ENCODE assay signal across 19 mouse cellular contexts in the genomic region with DNA sequence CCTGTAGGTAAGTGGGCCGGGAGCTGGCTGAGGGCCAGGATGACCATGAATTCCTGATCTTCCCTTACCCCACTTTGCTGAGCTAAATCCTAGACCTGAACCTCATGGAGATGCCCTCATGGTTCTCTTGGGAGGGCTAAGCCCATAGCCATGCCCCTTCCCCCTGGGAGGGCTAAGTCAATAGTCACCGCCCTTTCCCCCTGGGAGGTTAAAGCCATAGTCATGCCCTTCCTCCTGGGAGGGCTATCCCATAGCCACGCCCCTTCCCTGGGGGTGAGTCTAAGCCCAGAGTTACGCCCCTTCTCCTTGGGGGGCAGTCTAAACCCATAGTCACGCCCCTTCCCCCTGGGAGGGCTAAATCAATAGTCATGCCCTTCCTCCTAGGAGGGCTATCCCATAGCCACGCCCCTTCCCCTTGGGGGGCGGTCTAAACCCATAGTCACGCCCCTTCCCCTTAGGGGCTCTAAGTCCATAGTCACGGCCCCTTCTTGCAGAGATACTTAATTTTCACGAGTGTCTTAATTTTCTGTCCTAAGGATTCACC. TPM values are rescaled to one million over a fixed set of nuclear protein-coding genes. Genes with fewer than 3 reads are reported as not detected.
DNase-seq lines count a peak whose midpoint lies in the region; ATAC-seq and TF ChIP-seq lines count a peak whose summit lies in the region.
"Had no signal": no experiment of that assay in that cellular context is flagged by ENCODE, and none has a peak within 500 bp of the region (broad histone marks: within the 10 kb centered on the region; RNA-seq: fewer than 3 reads in every experiment).

No protein-coding gene starts in this region.

- no peak overlapping the region for H3K4me3 ChIP-seq in lung, embryonic 14.5 days (ENCODE audit: low read depth, low read length)
- no peak overlapping the region for H3K4me3 ChIP-seq in lung, adult 2 months (replicated peaks; ENCODE audit: extremely low read depth, low read depth, low read length)
- H3K4me3 ChIP-seq in MEL (ENCODE audit: control insufficient read depth in 1 of 2, insufficient read depth in 1 of 2, low read depth in 2 of 2, low read length in 2 of 2) = no peak overlapping the region
- no peak overlapping the region for H3K4me3 ChIP-seq in liver, embryonic 13.5 days (replicated peaks)
- H3K4me3 ChIP-seq: heart, embryonic 13.5 days; hindbrain, embryonic 13.5 days; neural tube, embryonic 13.5 days had no signal

- TF ChIP-seq EP300 in MEL (IDR thresholded peaks at IDR 0.05; ENCODE audit: low read depth in 1 of 2, low read length in 2 of 2) = no peak

- no peak for TF ChIP-seq RAD21 in MEL (IDR thresholded peaks at IDR 0.05; ENCODE audit: low read depth, low read length)

- no peak overlapping the region for H3K9ac ChIP-seq in lung, embryonic 14.5 days
- no peak overlapping the region for H3K9ac ChIP-seq in MEL (ENCODE audit: control insufficient read depth, low read depth, low read length, poor library complexity, severe bottlenecking)
- H3K9ac ChIP-seq in liver, embryonic 13.5 days = no peak overlapping the region
- H3K9ac ChIP-seq: hindbrain, embryonic 13.5 days; neural tube, embryonic 13.5 days had no signal

- peaks cover 4% of the 10 kb centered on the region; the same call in 1 of the 2 replicates for H3K4me1 ChIP-seq in lung, embryonic 14.5 days (ENCODE audit: insufficient read depth)
- H3K4me1 ChIP-seq in lung, adult 2 months (ENCODE audit: control insufficient read depth, insufficient read depth, low read length) = no peaks in the 10 kb centered on the region
- peaks cover 5 to 10% of the 10 kb centered on the region in 2 experiments for H3K4me1 ChIP-seq in MEL (ENCODE audit: control insufficient read depth in 1 of 2, insufficient read depth in 2 of 2, low read length in 2 of 2)
- peaks cover 6% of the 10 kb centered on the region for H3K4me1 ChIP-seq in liver, embryonic 13.5 days (replicated peaks)

- no peak for ATAC-seq in lung, embryonic 14.5 days (ENCODE audit: insufficient read depth)
- 0 out of 2 replicates have a peak, but pooled peaks have one; percentile 21 for ATAC-seq in liver, embryonic 13.5 days (ENCODE audit: low read depth)
- ATAC-seq: forebrain, embryonic 14.5 days had no signal

- TF ChIP-seq POLR2A in lung, adult 2 months (IDR thresholded peaks at IDR 0.05; ENCODE audit: borderline replicate concordance, extremely low read depth, low read depth, low read length) = no peak
- no peak for TF ChIP-seq POLR2A in MEL (IDR thresholded peaks at IDR 0.05; ENCODE audit: control insufficient read depth in 1 of 2, insufficient read depth in 1 of 2, low read depth in 1 of 2, low read length in 2 of 2, poor library complexity in 1 of 2)

- H3K36me3 ChIP-seq in lung, embryonic 14.5 days (ENCODE audit: insufficient read depth) = no peaks in the 10 kb centered on the region
- H3K36me3 ChIP-seq in MEL (ENCODE audit: control insufficient read depth in 1 of 2, insufficient read depth in 2 of 2, low read length in 2 of 2) = peaks cover 0 to 3% of the 10 kb centered on the region in 2 experiments; a peak in 2 of 4 replicates
- H3K36me3 ChIP-seq in liver, embryonic 13.5 days = no peaks in the 10 kb centered on the region
- H3K36me3 ChIP-seq: heart, embryonic 13.5 days; hindbrain, embryonic 13.5 days; neural tube, embryonic 13.5 days had no signal

- no peaks in the 10 kb centered on the region for H3K27me3 ChIP-seq in lung, embryonic 14.5 days (ENCODE audit: insufficient read depth, low read length)
- no peaks in the 10 kb centered on the region for H3K27me3 ChIP-seq in MEL (ENCODE audit: control insufficient read depth in 1 of 2, insufficient read depth in 2 of 2, low read length in 2 of 2)
- no peaks in the 10 kb centered on the region; the same call in 1 of the 2 replicates for H3K27me3 ChIP-seq in liver, embryonic 13.5 days
- H3K27me3 ChIP-seq: heart, embryonic 13.5 days; neural tube, embryonic 13.5 days had no signal

- no peak overlapping the region for H3K27ac ChIP-seq in lung, embryonic 14.5 days (ENCODE audit: low read depth)
- H3K27ac ChIP-seq in MEL (ENCODE audit: control insufficient read depth, low read depth, low read length) = no peak overlapping the region
- H3K27ac ChIP-seq in liver, embryonic 13.5 days = no peak overlapping the region
- H3K27ac ChIP-seq: heart, embryonic 13.5 days; hindbrain, embryonic 13.5 days; neural tube, embryonic 13.5 days had no signal

- WGBS in lung, embryonic 14.5 days = 37% methylated on average over 10 of the region's 10 CpGs
- 50% methylated on average over 10 of the region's 10 CpGs for WGBS in lung, adult 2 months
- 28% methylated on average over 10 of the region's 10 CpGs for WGBS in liver, embryonic 13.5 days (ENCODE audit: insufficient replicate concordance)

- no peak for TF ChIP-seq CTCF in lung, embryonic 14.5 days (IDR thresholded peaks at IDR 0.05; ENCODE audit: low read depth)
- TF ChIP-seq CTCF in lung, adult 2 months (IDR thresholded peaks at IDR 0.05; ENCODE audit: insufficient read depth, low read length) = no peak
- no peak for TF ChIP-seq CTCF in MEL (IDR thresholded peaks at IDR 0.05 in 2 of 3, conservative IDR thresholded peaks at IDR 0.05 in 1 of 3; ENCODE audit: control insufficient read depth in 1 of 3, insufficient read depth in 1 of 3, low read depth in 2 of 3, low read length in 3 of 3, poor library complexity in 1 of 3, severe bottlenecking in 1 of 3)

- H3K9me3 ChIP-seq in lung, embryonic 14.5 days (ENCODE audit: low read depth, low read length) = no peaks in the 10 kb centered on the region
- H3K9me3 ChIP-seq in MEL (replicated peaks; ENCODE audit: insufficient read depth, low read length) = no peaks in the 10 kb centered on the region
- 0 out of 2 replicates have a peak, but pooled peaks cover 5% of the 10 kb centered on the region for H3K9me3 ChIP-seq in liver, embryonic 13.5 days (replicated peaks)
- H3K9me3 ChIP-seq: heart, embryonic 13.5 days; hindbrain, embryonic 13.5 days; neural tube, embryonic 13.5 days had no signal

- peak; percentile 32 for DNase-seq in adrenal gland, postnatal 14 days
- DNase-seq in adrenal gland, adult 18-20 months (ENCODE audit: low spot score in 2 of 2) = no peak
- DNase-seq in lung, embryonic 14.5 days = peak; percentile 19
- no peak for DNase-seq in lung, adult 2 months
- DNase-seq in MEL (ENCODE audit: low read depth, low spot score) = peak; percentile 63
- DNase-seq in liver, embryonic 13.5 days = peak; percentile 20
- DNase-seq in cerebellum, postnatal 4 days (ENCODE audit: low spot score in 2 of 2) = no peak
- DNase-seq in left cerebral cortex, adult 11 months (ENCODE audit: low spot score) = no peak
- DNase-seq: adrenal gland, adult 8-10 months; B cell, adult 2 months; cerebellum, postnatal 25 days; kidney, adult 2 months; kidney, postnatal 36 days had no signal

- H3K79me2 ChIP-seq in MEL (ENCODE audit: control insufficient read depth, insufficient read depth, low read length, poor library complexity) = no peaks in the 10 kb centered on the region

- H3K4me2 ChIP-seq in lung, embryonic 14.5 days = no peak overlapping the region
- H3K4me2 ChIP-seq in liver, embryonic 13.5 days = no peak overlapping the region
- H3K4me2 ChIP-seq: heart, embryonic 13.5 days; hindbrain, embryonic 13.5 days; neural tube, embryonic 13.5 days had no signal

TF ChIP-seq in MEL, 35 proteins besides CTCF, POLR2A, EP300 and RAD21:
- no peak for TF ChIP-seq CHD2 (IDR thresholded peaks at IDR 0.05; ENCODE audit: low read length)
- TF ChIP-seq MYB (IDR thresholded peaks at IDR 0.05; ENCODE audit: low read depth, low read length) = no peak
- TF ChIP-seq TCF12 (IDR thresholded peaks at IDR 0.05; ENCODE audit: low read depth, low read length) = no peak
- no peak for TF ChIP-seq GABPA (IDR thresholded peaks at IDR 0.05; ENCODE audit: low read depth, low read length)
- no peak for TF ChIP-seq ZC3H11A (IDR thresholded peaks at IDR 0.05; ENCODE audit: low read depth, low read length)
- no peak for TF ChIP-seq KAT2A (conservative IDR thresholded peaks at IDR 0.05; ENCODE audit: low read depth, low read length)
- no peak for TF ChIP-seq RCOR1 (IDR thresholded peaks at IDR 0.05; ENCODE audit: low read depth, low read length)
- no peak for TF ChIP-seq GATA1 (IDR thresholded peaks at IDR 0.05; ENCODE audit: low read depth, low read length)
TF ChIP-seq in MEL: peak in this region for 0.

RNA-seq across cellular contexts. Expression of a gene that starts 33.1 kb away (rescaled TPM):
- 2.1 and 2.4 TPM in 2 replicates for total RNA-seq in adrenal gland, postnatal 14 days (2021)
- total RNA-seq in adrenal gland, adult 18-20 months (2021) = under 1 TPM; 0.27 to 0.54 TPM
- polyA plus RNA-seq in lung, embryonic 14.5 days (2014; fragmentation: Nextera tagmentation; extraction: Ambion mirVana) = 41.0 and 41.4 TPM in 2 replicates
- 35.1 and 39.4 TPM in 2 replicates for polyA plus RNA-seq in lung, adult 2 months (2012; rRNA removed)
- total RNA-seq in MEL (2012; rRNA removed) = 0.07 and 0.12 TPM in 2 replicates
- polyA plus RNA-seq in MEL (2012; ENCODE audit: insufficient read depth in 1 of 2, insufficient read length in 2 of 2, low read depth in 1 of 2, low replicate concordance in 2 of 2, missing spikeins in 1 of 2) = under 1 TPM in 1 of 2 experiments, not detected in 1; 0.18 TPM
- 0.13 and 0.22 TPM in 2 replicates for polyA plus RNA-seq in liver, embryonic 13.5 days (2015; fragmentation: Nextera tagmentation; extraction: Ambion mirVana)
- total RNA-seq: gastrocnemius, adult 8-10 months; liver, adult 2 months had no signal
- polyA plus RNA-seq: liver, adult 2 months had no signal

RNA-seq across cellular contexts. Expression of a gene that starts 42.0 kb away (rescaled TPM):
- 64.4 and 97.1 TPM in 2 replicates for total RNA-seq in adrenal gland, postnatal 14 days (2021)
- 10 to 100 TPM; 60.5 to 64.0 TPM for total RNA-seq in adrenal gland, adult 18-20 months (2021)
- 59.1 and 64.7 TPM in 2 replicates for polyA plus RNA-seq in lung, embryonic 14.5 days (2014; fragmentation: Nextera tagmentation; extraction: Ambion mirVana)
- 36.1 and 38.6 TPM in 2 replicates for polyA plus RNA-seq in lung, adult 2 months (2012; rRNA removed)
- 75.5 and 90.3 TPM in 2 replicates for total RNA-seq in MEL (2012; rRNA removed)
- 10 to 100 TPM in 1 of 2 experiments, not detected in 1; 75.2 TPM for polyA plus RNA-seq in MEL (2012; ENCODE audit: insufficient read depth in 1 of 2, insufficient read length in 2 of 2, low read depth in 1 of 2, low replicate concordance in 2 of 2, missing spikeins in 1 of 2)
- 29.6 and 31.7 TPM in 2 replicates for polyA plus RNA-seq in liver, embryonic 13.5 days (2015; fragmentation: Nextera tagmentation; extraction: Ambion mirVana)

RNA-seq across cellular contexts. Expression of a gene that starts 43.9 kb away (rescaled TPM):
- total RNA-seq in adrenal gland, postnatal 14 days (2021) = 0.74 and 1.1 TPM in 2 replicates
- total RNA-seq in adrenal gland, adult 18-20 months (2021) = 1 to 10 TPM; 4.3 to 7.8 TPM
- 1.5 and 2.2 TPM in 2 replicates for polyA plus RNA-seq in lung, embryonic 14.5 days (2014; fragmentation: Nextera tagmentation; extraction: Ambion mirVana)
- polyA plus RNA-seq in lung, adult 2 months (2012; rRNA removed) = 130 and 155 TPM in 2 replicates
- total RNA-seq in MEL (2012; rRNA removed) = not detected in 2 replicates
- polyA plus RNA-seq in MEL (2012; ENCODE audit: insufficient read depth in 1 of 2, insufficient read length in 2 of 2, low read depth in 1 of 2, low replicate concordance in 2 of 2, missing spikeins in 1 of 2) = not detected
- polyA plus RNA-seq in liver, embryonic 13.5 days (2015; fragmentation: Nextera tagmentation; extraction: Ambion mirVana) = 0.10 TPM in 2 replicates
- polyA plus RNA-seq: forebrain, embryonic 14.5 days had no signal

Comparison
In these comparisons a context has a peak if more than half of its experiments do, and no peak if none do; other contexts are left out.
1. DNase-seq: peak in adrenal gland, postnatal 14 days (single experiment), lung, embryonic 14.5 days (single experiment), MEL (single experiment) and liver, embryonic 13.5 days (single experiment); none in adrenal gland, adult 18-20 months (0 of 2), lung, adult 2 months (single experiment), cerebellum, postnatal 4 days (0 of 2) and left cerebral cortex, adult 11 months (single experiment).
2. RNA of a gene that starts 43.9 kb away (polyA plus RNA-seq): 130 to 155 TPM in lung, adult 2 months; 1.5 to 2.2 TPM in lung, embryonic 14.5 days, 0.10 TPM in liver, embryonic 13.5 days and not detected in MEL; every median in the first group is over 10 times any median in the second.
3. RNA of a gene that starts 33.1 kb away (polyA plus RNA-seq): 41.0 to 41.4 TPM in lung, embryonic 14.5 days and 35.1 to 39.4 TPM in lung, adult 2 months; 0.13 to 0.22 TPM in liver, embryonic 13.5 days and 0.18 TPM in MEL; every median in the first group is over 10 times any median in the second.